Mouse (Mus musculus) monocyte, adult 2 months (primary cell): ENCODE measurements around the gene Pomp.
"Not testable (repeated sequence)": the region's sequence is repeated elsewhere in the genome, so short reads cannot be mapped to it uniquely, and the experiment has no call there.

Source experiments
- DNase-seq, 2 experiments: peaks; one replicate each; pipeline ENCODE4 v3.0.0; 2022; ENCODE audit warnings: low spot score in 2 of 2, low read depth in 1 of 2

Pomp gene

DNA sequence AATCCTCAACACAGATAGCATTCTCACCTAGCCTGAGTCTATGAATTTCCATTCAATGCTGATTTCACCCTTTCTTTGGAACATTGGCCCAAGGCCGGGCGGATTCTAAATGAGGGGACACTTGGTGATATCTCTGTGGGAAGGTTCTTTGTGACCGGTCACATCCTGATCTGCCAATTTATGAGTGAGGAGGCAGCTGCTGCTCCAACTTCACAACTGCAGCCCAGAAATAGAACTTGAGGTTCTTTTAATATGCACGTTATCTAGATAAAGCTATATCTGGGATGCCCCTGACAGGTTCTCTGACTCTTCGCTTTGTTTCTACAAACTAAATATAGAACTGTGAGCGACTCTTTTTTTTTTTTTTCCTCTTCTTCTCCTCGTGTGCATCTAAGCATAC, 10.1 kb upstream of the Pomp start:
- DNase-seq = no peak

DNA sequence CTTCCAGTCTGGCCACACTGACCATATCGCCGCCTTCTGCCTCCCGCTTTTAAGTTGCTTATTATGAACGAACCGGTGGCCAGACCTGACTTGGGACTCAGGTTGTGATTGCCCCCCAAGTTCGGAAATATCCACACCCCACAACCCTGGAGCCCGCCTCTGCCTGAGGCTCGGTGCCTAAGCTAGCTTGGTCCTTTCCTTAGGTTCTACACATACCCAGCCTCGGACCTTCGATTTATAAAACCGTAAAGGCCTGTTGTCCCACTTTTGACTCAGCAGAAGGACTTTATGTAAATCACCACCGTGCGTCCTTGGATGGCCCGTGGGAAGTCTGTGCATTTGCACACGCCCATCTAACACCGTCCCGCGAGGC, 199 bp upstream of the Pomp start:
- no peak for DNase-seq

DNA sequence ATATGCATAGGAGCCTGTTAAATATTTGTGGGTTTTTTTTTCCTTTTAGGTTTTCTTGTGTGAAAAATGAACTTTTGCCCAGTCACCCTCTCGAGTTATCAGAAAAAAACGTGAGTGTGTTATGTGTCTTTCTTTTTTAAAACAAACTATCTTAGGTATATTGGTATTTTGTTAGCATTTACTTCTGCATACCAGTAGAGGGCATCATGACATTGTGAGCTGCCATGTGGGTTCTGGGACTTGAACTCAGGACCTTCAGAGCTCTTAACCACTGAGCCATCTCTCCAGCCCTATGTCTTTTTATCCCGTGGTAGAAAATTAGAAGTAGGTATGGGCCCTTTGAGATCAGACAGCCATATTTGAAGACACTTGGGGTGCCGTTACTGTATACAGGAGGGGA, 8.4 kb downstream of the Pomp start:
- DNase-seq = no peak

DNA sequence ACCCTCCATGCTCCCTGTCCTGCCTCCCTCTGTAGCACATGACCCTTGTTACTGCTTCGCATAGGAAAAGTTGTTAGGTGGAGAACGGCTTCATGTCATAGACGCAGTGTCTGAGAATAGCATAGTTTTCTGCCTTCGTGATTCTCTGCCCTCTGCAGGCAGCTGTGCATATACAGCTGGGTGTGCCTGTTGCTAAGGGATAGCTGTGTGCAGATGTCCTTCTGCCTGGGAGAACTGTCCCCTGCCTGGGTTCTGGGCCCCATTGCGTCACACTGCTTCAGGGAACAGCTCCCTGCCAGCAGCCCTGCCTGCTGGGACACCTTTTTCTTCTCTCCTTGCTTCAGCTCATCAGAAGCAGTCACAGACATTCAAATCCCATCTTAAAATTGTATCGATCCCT, 9.3 kb downstream of the Pomp start:
- no peak for DNase-seq

DNA sequence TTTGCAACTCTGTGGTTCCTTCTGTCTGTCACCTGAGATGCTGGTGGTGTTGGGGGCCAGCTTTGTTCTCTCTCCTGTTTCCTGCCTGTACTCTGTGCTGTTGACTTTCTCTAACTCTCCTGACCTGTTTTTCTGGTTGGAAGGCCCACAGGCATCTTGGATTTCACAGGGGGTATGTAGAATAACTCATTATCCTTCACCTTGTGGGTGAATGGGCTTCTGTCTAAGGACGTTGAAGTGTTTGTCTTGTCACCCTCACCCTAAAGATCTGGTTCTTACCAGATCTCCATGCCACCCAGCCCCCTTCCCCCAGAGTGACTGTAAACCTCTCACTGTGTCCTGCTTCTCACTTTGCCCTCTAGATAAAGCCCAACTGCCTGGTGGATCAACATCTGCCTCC, 10.0 kb downstream of the Pomp start:
- no peak for DNase-seq

DNA sequence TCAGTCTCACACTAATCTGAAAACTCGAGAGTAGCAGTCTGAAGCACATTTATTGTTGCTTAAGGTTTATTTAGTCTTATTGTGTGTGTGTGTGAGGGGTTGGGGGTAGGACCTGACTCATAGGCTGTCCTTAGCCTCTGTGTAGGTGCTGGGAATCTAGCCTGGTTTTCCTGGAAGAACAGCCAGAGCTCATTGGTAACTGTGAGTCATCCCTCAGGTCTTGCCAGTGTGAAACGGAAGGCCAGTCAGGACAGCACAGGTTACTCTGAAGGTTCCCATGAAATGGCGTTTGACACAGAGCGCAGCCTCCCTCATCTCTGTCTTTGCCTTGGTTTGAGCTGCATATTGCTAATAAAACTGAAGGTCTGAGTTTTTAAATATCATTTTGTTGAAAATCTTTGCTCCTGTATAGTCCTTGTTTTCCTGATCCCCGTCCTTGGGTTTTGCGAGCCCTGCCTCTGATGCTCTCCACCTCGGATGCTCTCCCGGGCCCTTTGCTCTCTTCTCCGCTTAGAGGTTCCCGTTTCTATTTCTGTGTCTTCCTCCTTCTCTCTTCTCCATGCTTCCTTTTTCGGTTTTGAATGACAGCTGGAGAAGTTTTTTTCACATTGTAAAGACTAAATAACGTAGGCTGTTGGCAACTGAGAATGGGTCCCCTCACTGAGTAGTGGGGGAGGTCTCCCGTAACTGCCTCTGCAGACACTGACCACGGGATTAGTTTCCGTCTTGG, 11.0 kb downstream of the Pomp start:
- no peak for DNase-seq

DNA sequence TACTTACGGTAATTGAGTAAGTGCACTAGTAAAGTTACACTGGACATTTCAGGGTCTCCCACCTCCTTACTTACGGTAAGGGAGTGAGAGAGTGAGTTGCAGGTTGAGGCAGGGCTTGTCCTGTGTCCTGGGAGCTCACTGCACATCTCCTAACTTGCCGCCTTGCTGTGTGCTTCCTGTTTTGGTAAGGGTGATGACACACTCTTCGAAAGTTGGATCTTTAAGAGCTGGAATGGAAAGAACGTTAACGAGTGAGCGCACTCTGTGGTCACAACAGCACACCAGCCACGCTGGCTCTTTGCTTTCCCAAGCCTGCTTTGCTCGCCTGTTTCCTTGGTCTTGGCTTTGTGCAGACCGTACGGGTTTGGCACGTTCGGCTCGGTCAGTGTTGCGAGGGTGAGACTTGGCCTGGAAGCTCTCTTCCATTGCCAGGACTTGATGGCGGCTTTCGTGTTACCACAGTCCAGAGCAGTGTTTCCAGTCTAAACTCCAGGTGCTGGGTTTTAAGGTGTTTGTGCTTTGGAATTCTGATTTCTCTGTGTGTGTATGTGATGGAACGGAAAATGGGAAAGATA, 14.3 kb downstream of the Pomp start:
- no peak for DNase-seq

DNA sequence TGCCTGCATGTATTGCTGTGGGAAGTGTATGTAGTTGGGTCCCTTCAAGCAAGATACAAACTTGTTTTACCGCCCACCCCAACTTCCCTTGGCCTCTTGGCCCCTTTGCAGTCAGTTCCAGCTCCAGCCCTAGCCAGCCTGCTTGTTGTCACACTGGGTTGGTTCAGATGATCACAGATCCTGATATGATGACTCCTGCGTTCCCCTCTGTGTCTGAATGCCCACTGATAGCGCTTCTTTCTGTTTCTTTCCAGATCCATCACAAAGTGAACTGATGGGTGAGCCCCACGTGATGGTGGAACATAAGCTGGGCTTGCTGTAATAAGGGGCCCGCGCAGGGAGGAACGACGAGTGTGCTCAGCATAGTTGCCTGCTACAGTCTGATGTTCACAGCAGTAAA, 14.9 kb downstream of the Pomp start:
- no peak for DNase-seq

DNA sequence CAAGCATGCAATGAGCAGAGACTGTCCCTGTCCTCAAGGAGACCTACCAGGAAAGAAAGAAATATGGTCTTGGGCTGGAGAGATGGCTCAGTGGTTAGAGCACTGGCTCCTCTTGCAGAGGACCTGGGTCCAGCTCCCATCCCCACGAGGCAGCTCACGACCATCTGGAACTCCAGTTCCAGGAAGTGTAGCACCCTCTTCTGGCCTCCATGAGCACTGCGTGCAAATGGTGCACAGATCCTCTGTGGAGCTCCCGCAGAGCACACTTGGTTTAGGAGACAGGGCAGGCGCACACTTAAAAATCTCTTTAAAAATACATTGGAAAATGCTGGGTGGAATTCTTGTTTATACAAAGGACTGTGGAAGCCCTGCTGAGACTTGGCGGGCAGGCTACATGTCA, 17.3 kb downstream of the Pomp start:
- no peak for DNase-seq

DNA sequence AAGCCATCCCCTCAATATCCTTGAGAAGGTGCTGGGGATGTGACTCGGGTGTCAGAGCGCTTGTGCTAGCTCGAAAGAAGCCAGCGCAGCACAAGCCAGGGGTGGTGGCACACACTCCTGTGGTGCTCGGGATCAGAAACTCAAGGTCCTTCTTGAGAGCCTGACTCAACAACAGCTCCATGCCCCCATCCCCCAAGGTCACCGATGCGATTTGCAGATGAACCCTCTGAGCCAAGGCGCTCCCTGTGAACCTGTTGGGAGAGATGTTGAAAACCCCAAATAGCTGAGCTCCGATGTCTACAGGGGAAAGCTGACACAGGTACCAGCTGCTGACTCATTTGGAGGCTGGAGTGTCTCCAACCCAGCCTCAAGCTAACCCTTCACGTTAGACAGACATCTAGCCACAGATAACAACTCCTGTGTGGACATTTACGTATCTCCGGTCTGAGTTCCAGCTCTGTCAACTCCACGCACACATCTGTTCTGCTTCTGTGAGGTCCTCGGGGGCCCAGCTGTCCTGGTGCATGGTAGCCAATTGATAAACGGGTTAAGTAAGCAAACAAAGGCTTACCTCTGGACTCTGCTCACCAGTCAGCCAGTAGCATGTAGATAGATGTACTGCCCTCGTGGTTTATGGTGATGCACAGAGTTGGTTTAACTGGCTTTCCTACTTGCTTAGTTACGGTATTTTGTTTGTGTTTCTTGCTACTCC, 19.9 kb downstream of the Pomp start:
- DNase-seq = no peak

DNA sequence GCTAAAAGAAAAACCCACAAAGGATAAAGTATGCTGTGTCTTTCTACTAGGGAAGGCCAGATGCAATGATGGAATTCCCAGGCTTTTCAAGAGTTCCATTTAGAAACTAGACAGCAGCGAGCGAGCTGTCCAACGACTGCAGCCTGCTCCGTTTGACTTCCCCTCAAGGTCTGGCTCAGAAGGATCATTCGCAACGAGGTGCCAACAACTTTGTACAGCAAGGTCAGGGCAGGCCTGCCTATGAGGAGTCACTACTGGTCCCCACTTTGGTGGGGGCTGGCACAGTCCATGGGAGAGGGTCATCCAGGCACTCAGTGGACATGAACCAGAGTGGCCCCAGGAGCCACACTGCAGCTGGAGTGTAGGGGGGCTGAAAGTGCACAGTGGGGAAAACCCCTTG, 23.3 kb downstream of the Pomp start:
- no peak for DNase-seq

DNA sequence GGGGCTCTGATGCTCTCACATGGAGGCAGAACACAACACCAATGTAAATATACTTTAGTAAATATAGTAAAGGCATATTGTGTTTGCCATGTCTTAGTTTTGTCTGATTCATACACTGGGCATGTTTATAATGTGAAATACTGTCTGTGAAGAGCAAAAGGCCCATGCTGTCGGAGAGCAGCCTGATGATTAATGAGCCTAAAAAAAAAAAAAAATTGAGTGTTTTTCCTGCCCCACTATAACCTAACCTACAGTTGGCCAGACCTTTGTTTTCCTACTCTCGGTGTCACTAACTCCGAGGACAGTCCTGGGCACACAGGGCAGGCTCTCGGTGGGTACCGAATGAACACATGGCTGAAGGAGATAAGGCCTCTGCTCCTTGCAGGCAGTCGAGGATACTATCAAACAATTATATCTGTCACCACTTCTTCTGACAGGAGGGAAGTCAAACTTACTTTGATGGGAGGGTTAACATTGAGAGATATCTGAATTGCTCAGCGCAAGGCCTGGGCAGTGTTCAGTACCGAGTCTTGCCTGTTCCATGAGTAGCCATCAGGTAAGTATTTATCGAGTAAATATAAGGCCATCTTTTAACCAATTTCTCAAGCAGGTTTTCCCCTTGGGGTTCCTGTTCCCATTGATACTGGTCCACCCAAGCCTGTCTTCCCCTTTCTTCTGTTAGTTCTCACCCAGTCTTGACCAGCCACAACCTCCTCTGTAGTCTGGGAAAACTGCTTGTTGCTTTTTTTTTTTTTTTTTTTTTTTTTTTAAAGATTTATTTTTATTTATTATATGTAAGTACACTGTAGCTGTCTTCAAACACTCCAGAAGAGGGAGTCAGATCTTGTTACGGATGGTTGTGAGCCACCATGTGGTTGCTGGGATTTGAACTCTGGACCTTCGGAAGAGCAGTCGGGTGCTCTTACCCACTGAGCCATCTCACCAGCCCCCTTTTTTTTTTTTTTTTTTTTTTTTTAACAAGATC, 28.3 kb downstream of the Pomp start:
- no peak for DNase-seq

DNA sequence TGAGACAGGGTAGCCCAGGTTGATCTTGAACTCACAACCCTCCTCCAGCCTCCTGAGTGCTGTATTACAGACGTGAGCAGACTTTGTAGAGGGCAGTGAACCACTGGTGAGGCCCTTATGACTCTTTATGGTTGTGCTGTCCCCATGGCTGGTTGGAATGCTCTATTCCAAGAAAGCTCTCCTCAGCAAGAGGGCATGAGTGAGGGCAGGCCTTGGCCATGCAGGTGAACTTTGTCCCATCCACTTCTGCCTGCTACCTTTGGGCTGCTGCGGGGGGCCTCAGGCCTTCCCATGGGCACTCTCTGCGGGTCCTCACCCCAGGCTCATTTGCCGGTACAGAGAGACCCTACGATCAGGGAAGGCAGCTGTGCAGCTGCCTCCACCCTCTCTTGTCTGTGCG, 32.5 kb downstream of the Pomp start:
- DNase-seq = no peak

DNA sequence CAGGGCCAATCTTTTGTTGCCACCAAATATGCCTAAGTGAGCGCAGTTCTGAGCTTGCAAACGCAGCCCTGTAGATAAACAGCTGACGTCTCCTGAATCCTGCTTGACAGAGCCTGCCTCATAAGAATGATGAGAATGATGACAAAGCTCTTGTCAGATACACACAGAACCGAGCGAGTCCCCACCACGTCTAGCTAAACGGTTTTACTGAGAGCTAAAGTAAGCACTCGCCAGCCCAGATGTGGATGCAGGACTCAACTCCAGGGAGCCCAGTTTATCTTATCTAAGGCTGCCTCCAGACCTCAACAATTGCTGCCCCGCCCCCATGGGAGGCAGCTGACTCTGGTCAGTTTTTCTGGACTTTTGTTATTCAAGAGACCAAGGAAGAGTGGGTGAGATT, 32.9 kb downstream of the Pomp start:
- no peak for DNase-seq

DNA sequence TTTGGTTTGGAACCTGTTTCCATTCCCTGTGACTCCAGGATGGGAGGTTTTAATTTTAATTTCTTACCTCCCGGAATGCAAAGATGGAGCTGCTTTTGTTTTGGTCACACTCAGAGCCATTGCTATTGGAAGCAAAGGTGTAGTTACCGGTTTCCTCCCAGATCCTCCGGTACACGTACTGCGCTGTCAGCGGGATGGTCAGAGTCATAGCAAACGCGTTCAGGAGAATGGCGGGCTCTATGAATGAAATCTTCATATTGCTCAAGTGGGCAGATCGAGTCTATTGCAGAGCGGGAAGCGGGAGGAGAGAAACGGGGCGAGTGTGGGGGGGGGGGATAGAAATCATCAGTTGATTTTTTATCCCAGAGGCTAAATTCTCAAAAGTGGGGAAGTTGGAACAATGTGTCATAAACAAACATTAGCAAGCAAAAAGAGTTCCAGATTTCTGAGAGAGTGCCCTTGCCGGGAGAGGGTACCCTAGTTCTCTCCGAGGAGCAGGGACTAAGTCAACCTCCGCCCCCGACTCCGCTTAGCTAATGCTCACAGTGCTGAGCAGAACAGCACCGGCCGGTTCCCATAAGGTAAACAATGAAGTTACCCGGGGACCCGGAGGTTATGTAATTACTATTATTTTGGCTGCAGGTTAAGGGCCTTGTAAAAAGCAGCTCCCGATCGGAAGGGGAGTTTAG, 33.6 kb downstream of the Pomp start:
- DNase-seq = no peak

DNA sequence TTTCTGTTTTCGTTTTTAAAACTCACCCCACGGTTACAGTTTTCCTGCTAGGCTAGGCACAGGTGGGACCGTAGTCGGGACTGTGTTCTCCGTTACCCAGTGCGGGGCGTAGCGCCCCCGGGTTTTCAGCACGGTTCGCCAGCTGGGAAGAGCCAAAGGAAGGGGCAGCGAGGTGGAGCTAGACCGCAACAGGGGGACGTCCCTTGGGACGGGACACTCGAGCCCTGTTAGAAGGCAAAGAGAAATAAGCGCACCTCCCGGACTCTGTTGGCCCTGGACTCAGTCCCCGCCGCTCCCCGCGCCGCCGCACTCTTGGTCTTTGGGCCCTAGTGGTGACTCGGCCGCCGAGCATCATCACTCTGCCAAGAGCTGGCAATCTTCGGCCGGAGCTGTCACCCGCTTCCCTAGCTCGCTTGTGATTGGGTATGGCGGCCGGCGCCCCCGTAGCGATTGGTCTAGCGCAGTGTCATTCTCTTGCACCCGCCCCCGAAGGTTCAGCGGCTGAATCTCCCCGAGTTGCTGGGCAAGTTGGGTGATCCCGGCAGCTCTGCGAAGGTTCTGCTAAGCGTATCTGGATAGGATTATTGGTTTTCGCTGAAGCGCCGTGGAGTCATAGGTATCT, 34.3 kb downstream of the Pomp start, which contains the start of gene Slc46a3:
Gene Slc46a3 (minus strand): TSS at position 361 of the 622 bp plus-strand sequence.
- peak; percentile 74 to 92 for DNase-seq

DNA sequence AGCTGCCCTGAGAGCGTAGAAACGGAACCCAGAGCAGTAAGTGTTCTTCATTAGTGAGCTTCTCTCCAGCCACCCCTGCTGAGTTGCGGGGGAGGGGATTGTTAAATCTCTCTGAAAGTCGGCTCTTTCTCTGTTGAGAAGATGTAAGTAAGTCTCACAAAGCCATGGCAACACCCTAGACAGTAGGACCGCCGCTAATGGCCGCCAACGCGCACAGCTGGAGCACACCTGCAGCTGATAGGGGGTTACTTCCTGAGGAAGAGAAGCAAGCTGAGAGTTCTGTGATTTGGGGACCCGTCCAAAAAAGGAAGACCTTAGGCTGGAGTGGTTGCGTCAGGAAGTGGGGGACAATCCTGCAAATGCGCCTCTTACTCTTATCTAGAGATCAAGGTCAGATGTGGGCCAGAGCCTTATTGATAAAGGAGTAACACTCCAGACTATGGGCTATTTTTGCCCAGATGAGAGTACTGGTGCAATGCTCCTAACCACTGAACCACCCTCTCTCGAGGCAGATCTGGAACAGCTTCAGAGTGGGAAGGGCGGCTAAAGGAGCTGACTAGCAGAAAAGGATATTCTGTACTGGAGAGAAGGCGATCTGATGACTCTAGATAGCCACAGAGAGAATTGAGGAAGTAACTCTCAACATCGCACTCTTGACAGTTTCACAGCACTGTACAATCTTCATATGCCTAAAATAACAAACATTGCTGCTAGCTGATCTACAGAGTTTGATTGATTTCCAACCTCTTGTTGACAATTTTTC, 35.4 kb downstream of the Pomp start:
- DNase-seq = no peak

DNA sequence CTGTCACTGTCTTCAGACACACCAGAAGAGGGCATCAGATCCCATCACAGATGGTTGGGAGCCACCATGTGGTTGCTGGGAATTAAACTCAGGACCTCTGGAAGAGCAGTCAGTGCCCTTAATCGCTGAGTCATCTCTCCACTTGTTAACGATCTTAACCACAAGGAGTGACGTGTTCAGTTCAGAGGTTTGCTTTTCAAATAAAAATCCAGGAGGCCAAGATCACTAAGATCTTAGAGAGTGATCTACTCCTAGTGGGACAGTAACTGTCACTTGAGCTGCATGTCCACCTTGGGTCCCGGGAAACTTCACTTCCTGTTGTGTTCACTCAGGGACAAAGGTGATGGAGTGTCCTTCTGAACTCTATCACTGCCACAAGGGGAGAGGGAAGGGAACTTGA, 36.2 kb downstream of the Pomp start:
- not testable (repeated sequence) for DNase-seq

DNA sequence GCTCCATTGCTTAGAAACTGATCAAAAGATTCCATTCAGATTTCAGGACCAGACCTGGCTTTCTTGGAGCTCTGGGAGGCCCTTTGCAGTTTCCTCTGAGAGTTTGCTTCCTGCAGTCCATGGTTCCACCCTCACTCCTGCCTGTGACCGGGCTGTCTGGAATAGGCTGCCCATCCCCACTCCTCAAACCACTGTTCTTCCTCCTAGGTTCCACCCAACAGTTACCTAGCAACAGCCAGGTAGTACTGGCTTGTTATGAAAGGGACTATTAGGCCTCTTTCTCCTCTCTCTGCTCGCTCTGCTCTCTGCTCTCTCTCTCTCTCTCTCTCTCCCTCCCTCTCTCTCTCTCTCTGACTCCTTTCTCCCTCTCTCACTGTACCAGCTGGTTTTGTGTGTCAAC, 38.0 kb downstream of the Pomp start:
- DNase-seq = no peak
